Mouse (Mus musculus) bone marrow, adult 2 months (tissue): ENCODE measurements around the gene Panx1. TPM values are rescaled to one million over a fixed set of nuclear protein-coding genes. Genes with fewer than 3 reads are reported as not detected.

Experiments used
- H3K27ac ChIP-seq: fragments of 200-500 bp; 2 replicates; pipeline ENCODE4 v1.5.1; 2012; ENCODE audit warnings: low read depth, mild to moderate bottlenecking, control low read depth, inconsistent platforms, low read length; ENCODE audit not compliant: control insufficient read depth, poor library complexity, insufficient read depth
- H3K4me1 ChIP-seq: fragments of 200-500 bp; 2 replicates; pipeline ENCODE4 v1.6.1; 2011; ENCODE audit warnings: low read length; ENCODE audit not compliant: control insufficient read depth, insufficient read depth
- H3K4me3 ChIP-seq: fragments of 200-500 bp; replicated peaks from 2 replicates; pipeline ENCODE3; 2011; ENCODE audit warnings: mild to moderate bottlenecking, low read depth, low read length, control low read depth; ENCODE audit not compliant: control insufficient read depth
- CTCF ChIP-seq: fragments of 200-500 bp; IDR thresholded peaks from 2 replicates; pipeline ENCODE4 v1.5.1; 2011; ENCODE audit warnings: low read length, control low read depth; ENCODE audit not compliant: control insufficient read depth, insufficient read depth
- POLR2A ChIP-seq: fragments of 200-500 bp; IDR thresholded peaks from 2 replicates; pipeline ENCODE4 v1.6.1; 2011; ENCODE audit warnings: low read depth, mild to moderate bottlenecking, control low read depth, low read length, borderline replicate concordance; ENCODE audit not compliant: control insufficient read depth
- WGBS: fragments of 180-500 bp; shearing (Covaris S2); methylation state at CpG from one replicate; pipeline ENCODE4 v1.1.7; 2018; 5-methylcytosine and 5-hydroxymethylcytosine counted together
- polyA plus RNA-seq: library from polyadenylated mRNA; stranded (reverse); fragments of >200 nt; gene quantifications from 2 replicates; pipeline ENCODE4 v1.2.4, GENCODE M21; 2011; ENCODE audit warnings: low replicate concordance; ENCODE audit not compliant: missing spikeins, insufficient read depth, insufficient read length

The Panx1 gene
- polyA plus RNA-seq, 1 experiment: 11.4 TPM

DNA sequence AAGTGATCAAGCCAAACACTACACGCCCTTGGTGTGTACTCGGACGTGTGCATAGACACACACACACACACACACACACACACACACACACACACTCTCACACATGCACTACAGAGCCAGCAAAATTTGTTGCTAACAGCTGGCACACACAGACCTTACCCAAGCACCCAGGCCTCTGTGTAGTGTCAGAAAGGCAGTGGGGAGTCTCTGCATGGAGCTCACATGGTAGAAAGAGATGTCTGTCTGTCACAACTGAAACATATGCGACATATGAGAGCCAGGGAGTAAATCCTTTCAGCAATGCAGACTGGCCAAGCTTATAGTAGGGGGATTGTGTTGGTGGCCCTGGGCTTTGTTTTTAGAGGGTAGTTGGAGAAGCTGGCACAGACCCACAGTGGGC, 12.5 kb downstream of the Panx1 start:
- Histone ChIP-seq H3K4me1 (peaks cover 3% of the 10 kb centered on the region), H3K27ac (no peak overlapping the region), H3K4me3 (no peak overlapping the region)
- TF ChIP-seq CTCF: no peak
- 71% methylated on average over 4 of the region's 4 CpGs for WGBS

DNA sequence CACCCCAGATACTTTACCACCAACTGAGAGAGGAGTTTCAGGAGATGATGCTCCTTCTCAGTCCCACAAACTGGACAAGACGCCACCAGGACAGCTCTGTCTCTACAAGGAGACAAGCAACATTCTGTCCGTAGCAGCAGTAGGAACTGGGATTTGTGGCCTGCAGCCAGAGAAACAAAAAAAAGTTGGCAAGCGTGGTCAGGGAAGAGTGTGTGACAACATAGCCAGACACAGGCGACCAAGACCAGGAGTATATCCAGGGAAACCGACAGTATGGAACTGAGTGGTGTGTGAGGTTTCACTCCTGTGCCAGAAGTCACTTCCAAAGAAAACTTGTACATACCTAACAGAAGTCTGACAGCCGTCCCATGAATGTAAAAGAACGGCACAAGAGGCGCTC, 14.5 kb downstream of the Panx1 start:
- H3K4me3 ChIP-seq: no peak overlapping the region
- WGBS: 74% methylated on average over 8 of the region's 8 CpGs
- TF ChIP-seq CTCF (no peak), POLR2A (no peak)
- no peak overlapping the region for H3K27ac ChIP-seq
- peaks cover 3% of the 10 kb centered on the region for H3K4me1 ChIP-seq

GRCm38 (mm10) chr9:15029025-15029727, 16.1 kb downstream of the Panx1 start:
- Histone ChIP-seq H3K4me3 (no peak overlapping the region), H3K27ac (no peak overlapping the region), H3K4me1 (no peaks in the 10 kb centered on the region)
- 50% methylated on average over 5 of the region's 5 CpGs for WGBS
- TF ChIP-seq POLR2A: no peak
- TF ChIP-seq CTCF: peak; percentile 75

DNA sequence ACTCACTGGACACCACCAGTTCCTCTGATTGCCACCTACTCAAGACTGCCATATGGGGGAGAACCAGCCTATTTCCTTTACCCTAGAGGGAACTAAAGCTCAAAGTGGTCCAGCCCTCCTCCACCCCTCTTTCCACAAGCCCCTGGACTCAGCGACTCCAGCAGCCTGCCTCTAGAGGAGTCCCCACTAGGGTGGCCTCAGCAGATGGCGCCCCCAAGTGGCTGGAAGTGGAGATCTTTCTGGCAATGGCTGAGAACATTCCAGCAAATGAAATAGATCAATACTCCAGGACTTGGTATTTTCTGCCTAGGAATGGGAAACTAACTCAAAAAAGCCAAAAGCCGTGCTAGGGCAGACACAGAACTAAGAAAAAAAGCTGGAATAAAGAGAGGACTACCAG, 17.6 kb downstream of the Panx1 start:
- no peak overlapping the region for H3K27ac ChIP-seq
- no peaks in the 10 kb centered on the region; the same call in 1 of the 2 replicates for H3K4me1 ChIP-seq
- TF ChIP-seq POLR2A: no peak
- peak; percentile 44; the same call in 1 of the 2 replicates for TF ChIP-seq CTCF
- H3K4me3 ChIP-seq: no peak overlapping the region
- WGBS: 45% methylated on average over 3 of the region's 3 CpGs

DNA sequence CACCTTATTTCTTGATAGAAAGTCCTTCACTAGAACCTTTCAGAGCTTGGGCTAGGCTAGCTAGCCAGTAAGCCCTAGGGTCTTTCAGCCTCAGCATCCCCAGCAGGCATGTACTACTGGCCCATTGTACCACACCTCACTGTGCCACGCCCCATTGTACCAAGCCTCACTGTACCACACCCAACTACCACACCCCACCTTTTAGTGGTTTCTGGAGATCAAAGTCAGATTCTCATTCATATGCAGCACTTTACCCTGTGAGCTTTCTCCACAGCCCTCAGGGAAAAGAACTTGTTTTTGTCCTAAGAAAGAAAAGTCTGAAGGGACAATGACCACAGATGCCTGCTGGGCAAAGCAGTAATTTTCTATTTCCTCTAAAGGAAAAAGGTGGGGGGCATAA, 22.2 kb downstream of the Panx1 start:
- Histone ChIP-seq H3K27ac (no peak overlapping the region), H3K4me3 (no peak overlapping the region), H3K4me1 (peaks cover 3% of the 10 kb centered on the region)
- no peak for TF ChIP-seq POLR2A
- no peak for TF ChIP-seq CTCF
- 74% methylated on average over 1 of the region's 1 CpGs for WGBS

DNA sequence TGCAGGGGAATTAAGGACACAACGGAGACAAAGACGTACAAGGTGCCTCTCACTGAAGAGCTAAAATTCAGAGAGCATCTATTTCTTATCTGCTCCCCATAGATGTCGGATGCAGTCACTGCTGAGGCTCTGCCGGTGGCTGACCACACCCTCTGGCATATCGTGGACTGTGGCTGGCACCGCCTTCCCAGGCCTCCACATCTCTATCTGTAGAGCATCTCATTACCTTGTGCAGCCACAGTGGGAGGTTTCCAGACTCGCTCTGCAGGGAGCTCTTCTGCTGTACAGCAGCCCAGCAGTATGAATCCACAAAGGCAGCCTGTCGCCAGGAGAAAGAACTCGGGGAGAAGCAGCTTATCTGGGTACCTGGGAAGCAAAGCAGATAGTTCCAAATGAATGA, 24.1 kb downstream of the Panx1 start:
- no peak overlapping the region for H3K27ac ChIP-seq
- TF ChIP-seq CTCF (no peak), POLR2A (no peak)
- 64% methylated on average over 9 of the region's 9 CpGs for WGBS
- H3K4me1 ChIP-seq: peaks cover 7% of the 10 kb centered on the region
- no peak overlapping the region for H3K4me3 ChIP-seq

- WGBS: 68% methylated on average over 5 of the region's 5 CpGs
- H3K27ac ChIP-seq: no peak overlapping the region
- H3K4me3 ChIP-seq: no peak overlapping the region
- TF ChIP-seq CTCF (no peak), POLR2A (no peak)
- peaks cover 7% of the 10 kb centered on the region for H3K4me1 ChIP-seq
Measured at GRCm38 (mm10) chr9:15020561-15021080, 24.7 kb downstream of the Panx1 start.

- H3K27ac ChIP-seq: peak overlapping the region; percentile 67; the same call in 1 of the 2 replicates
Measured at GRCm38 (mm10) chr9:15018756-15019131, 26.5 kb downstream of the Panx1 start.

More at GRCm38 (mm10) chr9:15018756-15019131, 26.5 kb downstream of the Panx1 start:
- 20% methylated on average over 5 of the region's 5 CpGs for WGBS
- H3K4me1 ChIP-seq: peaks cover 7% of the 10 kb centered on the region
- no peak overlapping the region for H3K4me3 ChIP-seq
- TF ChIP-seq POLR2A: no peak
- TF ChIP-seq CTCF: no peak
